Mouse (Mus musculus) megakaryocyte-erythroid progenitor cell, adult 5 weeks (primary cell): ENCODE data around the gene Snx15. TPM values are rescaled to one million over a fixed set of nuclear protein-coding genes. Genes with fewer than 3 reads are reported as not detected.

Experiments
- polyA plus RNA-seq: library from polyadenylated mRNA; stranded (reverse); fragments of >175 nt; gene quantifications from 2 replicates; pipeline ENCODE4 v1.2.3, GENCODE M21; 2012

The Snx15 gene
- polyA plus RNA-seq, result 117 and 133 TPM in 2 replicates

DNA sequence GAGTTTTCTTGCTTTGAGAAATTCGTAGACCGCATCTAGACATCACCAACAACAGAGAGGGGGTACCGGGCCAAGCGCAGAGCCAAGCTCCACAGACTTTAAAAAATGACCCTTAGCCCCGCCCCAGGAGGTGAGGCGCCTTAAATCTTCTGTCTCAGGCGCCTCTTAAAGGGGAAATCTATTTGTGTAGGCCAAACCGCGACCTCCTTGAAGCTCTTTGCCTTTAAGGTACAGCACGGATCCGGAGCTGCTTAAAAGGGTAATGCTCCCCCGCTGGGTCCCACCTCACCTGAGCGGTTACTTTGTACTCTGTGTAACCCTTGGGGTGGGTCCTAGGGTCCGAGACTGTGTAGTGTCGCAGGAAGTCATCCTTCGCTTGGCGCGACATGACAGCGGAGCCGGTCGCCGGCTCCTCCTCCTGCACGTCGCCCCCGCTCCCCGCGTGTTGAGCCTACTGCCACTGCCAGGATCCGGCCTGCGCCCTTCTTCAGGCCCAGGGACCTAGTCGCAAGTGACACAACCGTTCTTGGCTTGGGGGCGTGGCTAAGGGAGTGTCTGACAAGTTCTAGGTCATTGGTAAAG, at the start of gene Snx15:
TSS of gene Snx15 (minus strand) at position 545 of the 582 bp plus-strand sequence.

DNA sequence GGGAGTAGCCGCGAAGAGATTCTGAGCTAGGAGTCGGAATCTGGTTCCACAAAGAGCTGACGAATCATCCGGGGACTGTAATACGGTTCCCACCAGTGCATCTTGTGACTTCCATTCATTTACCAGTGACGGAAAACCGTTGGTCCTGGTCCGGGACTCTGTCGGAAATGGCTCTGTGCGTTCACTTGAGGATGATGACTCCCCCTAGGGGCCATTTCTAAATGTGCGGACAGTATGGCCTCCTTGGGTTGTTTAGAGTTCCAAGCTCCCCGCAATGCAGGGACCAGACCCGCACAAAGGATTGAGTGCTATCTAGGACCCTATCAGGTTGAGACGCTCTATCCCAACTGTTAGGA, 13.3 kb upstream of the Snx15 start, which contains the start of gene Arl2:
TSS of gene Arl2 (minus strand) at position 155 of the 356 bp plus-strand sequence.

DNA sequence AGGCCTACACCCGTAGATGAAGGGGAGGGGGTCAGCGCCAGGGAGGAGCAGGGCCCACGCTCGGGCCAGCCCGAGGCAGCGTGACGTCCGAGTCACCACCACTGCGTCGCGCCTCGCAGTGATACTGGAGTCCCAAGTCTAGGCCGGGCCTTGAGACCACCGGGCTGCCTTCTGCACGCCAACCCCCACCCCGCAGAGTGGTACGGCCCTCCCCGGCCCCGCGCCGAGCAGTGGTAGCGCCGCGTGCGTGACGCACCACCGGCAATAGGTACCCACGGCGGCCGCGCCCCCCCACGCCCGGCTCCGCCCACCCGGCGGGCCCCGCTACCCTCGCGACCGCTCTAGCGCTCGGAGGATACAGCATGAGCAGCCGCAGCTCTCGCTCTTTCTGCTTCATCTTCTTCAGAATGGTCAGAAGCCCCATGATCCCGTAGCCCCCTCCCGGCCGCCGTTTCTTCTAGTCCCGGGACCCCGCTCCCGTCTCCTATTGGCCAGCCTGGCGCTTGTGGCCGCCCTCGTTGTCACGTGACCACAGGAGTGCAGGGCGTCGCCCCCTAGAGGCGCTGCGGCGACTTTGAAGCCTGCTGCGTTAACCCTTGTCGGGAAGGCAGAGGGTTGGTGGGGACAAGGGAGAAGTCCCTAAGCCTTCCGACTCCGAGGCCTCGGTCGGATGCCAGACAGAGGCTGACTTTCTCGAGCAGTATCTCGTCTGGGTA, 12.7 kb upstream of the Snx15 start, which contains the start of gene Batf2:
TSS of gene Batf2 (plus strand) at position 306 of the 716 bp plus-strand sequence.

DNA sequence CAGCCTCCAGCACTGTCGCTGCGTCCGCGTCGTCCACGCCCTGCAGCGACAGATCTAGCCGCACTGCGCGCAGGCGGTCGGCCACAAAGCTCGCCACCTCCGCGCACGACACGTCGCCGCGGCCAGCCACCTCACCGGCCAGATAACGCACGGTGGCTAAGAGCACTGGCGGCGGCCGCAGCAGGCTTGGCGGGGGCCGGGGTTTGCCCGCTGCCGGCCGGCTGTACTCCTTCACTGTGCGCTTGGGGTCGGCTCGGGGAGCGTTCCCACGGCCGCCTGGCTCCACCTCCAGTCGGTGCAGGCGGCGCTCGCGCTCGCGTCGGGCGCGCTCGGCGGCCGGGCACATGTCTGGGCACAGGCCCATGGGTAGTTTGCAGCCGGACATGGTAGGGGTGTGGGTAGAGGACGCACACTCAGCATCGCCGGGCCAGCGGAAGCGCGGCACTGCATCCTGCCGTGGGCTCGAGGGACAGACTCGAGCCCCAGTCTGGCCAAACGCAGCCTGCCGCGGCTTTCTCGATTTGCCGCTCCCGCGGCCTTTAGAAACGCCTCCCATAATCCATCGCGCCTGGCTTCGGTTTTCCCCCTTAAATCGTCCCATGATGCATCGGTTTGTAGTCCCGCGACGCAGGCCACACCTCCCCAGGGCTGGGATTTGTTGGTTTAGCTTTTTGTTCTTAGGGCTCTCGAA, 10.0 kb downstream of the Snx15 start, which contains the start of gene Sac3d1:
TSS of gene Sac3d1 (minus strand) at position 665 of the 691 bp plus-strand sequence.

DNA sequence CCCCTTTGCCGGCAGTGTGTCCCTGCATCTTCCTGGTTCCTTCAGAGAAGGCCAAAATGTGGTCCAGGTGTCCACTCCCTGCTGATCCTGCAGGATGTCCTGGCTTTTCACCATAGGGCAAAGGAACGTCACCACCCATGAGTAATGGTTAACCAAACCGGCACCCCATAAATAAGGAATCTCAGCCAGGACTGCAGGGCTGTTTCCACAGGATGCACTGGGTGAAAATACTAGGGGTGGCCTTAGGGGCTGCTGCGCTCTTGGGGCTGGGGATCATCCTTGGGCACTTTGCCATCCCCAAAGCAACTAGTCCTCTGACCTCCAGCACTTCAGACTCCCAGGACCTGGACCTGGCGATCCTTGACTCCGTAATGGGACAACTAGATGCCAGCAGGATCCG, 22.5 kb downstream of the Snx15 start, which contains the start of gene Naaladl1:
TSS of gene Naaladl1 (plus strand) at position 197 of the 400 bp plus-strand sequence.

DNA sequence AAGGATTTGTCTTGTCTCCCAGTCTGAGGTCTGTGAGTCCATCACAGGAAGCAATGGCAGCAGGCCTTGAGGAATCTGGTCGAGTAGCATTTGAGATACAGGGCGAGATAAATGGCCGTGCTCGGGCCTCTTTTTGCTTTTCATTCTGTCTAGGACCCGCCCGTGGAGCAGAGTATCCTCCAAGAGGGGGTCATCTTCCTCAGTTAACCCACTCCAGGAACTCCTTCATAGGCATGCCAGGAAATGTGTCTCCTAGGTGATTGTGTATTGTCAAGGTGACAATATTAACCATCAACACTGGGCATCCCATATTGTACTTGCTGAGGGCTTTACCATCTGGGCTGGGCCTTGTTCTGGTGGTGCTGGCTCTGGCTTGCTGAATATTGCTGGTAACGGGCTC, 34.0 kb downstream of the Snx15 start, which contains the start of gene AC131692.1:
TSS of gene AC131692.1 (plus strand) at position 301 of the 400 bp plus-strand sequence.

DNA sequence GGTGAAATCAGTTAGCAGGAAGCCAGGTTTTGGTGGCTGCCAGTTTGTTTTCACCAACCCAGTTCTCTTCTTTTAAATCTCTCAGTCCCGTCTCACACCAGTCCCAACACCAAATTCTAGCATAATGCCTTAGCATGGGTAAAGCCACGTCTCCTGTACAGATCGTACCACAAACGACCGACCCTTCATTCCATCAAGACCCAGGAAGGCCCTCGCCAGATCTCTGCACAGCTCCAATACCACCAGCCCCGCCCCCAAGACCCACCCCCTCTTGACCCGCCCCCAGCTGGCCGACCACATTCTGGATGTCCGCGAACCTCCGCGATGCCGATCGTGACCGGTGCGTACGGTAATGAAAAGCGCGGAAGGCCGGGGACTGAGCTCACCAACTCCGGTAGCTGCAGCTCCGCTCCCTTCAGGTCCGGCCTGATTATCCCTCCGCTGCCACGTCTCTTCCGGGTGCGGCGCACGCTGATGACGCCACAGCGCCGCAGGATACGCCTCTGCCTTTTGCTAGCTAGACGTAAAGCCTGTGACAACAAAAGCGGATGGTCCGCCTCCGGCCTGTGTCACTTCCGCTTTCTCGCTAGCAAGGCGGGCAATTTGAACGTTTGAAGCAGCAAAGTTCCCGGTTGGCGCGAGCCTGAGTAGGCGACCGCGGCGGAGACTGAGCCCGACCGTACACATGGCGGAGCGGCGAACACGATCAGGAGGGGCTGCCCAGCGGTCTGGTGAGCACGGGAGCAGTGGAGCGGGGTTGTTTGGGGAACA, 43.4 kb downstream of the Snx15 start, which contains the start of the genes Zfpl1 and Cdca5:
TSS of gene Zfpl1 (minus strand) at position 479 of the 771 bp plus-strand sequence.
TSS of gene Cdca5 (plus strand) at position 506 of the 771 bp plus-strand sequence.

DNA sequence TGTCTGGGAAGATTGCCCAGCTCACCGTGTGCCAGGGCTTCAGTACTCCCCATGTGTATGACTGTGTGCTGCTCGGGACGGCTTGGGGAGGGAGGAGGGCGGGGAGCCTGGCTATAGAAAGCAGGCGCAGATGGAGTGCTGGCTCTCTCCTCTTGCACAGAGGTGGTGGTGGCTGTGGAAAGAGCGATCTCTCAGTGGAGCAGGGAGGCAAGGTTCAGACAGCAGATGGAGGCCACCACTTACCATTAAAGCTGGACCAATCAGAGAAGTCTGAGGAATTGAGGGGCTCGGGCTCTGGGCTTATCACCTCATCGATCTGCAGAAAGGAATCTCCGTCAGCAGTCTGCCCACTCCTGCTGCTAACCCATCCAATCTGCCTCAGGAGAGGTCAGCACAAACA, 45.9 kb downstream of the Snx15 start, which contains the start of gene Gm28374:
TSS of gene Gm28374 (minus strand) at position 101 of the 400 bp plus-strand sequence.

DNA sequence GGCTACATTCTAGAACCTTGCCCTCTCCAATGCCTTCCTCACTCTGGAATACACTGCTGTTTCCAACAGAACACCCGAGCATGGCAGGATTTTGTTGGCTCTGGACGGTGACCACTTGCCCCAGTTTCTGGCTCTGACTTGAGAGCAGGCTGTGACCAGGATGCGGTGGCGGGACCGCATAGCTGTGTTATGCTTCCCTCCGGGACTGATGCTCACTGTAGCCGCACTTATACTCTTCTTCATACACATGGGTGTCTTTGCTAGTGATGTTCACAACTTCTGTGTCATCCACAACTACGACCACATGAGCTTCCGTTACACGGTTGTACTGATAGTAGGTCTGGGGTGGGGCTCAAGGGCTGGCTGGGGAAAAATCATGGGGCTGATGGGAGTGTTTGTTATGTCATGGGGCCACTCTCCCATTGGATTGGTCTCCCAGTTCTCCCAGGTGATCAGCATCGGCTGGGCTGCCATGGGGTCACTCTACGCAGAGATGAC, 48.1 kb downstream of the Snx15 start, which contains the start of gene Tmem262:
TSS of gene Tmem262 (plus strand) at position 51 of the 498 bp plus-strand sequence.

DNA sequence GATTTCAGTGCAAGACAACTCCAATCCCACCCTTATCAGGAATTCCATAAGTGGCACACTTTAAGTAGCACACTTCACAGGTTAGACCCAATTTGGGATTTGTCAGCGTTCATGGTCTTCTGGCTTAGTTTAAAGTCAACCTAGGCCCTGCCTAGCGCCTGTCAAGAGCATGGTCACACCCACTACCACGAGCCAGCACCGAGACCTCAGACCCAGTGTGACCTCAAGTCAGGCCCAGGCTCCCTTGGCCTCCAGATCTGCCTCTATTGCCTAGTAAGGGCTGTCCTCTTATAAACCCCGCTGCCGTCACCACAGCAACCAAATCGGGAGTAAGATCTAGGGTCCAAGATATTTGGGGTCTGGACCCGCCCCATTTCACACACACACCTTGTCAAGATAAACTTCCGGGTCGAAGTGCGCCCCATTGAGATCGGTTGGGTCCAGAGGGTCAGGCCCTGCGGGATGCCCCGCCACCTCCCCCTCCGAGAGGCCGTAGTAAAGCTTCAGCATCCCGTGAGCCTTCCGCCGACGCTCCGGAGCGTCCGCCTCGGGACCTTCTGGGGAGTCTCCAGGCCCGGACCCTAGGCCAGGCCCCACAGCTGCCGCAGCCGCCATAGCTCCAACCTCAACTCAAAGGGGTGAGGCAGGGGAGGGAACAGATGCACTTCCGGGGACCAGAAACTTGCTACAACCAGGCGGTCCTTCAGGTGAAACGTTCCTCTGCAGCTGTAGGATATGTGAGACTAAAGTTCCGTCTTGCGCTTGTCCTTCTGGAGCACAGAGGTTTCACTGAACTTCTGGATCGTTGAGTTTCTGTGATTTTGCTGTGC, 51.3 kb downstream of the Snx15 start, which contains the start of gene Vps51:
TSS of gene Vps51 (minus strand) at position 668 of the 830 bp plus-strand sequence.

Other genes with a start within 250 kb of the Snx15 start
- gene Tigd3, start 234.2 kb downstream of the Snx15 start, polyA plus RNA-seq, result 0.84 and 1.3 TPM in 2 replicates
- 48.2 and 61.9 TPM in 2 replicates for gene Dpf2, start 215.3 kb downstream of the Snx15 start, polyA plus RNA-seq
- 0.10 and 0.20 TPM in 2 replicates for gene Cdc42ep2, start 203.5 kb downstream of the Snx15 start, polyA plus RNA-seq
- 41.2 and 48.3 TPM in 2 replicates for gene Pola2, start 164.1 kb downstream of the Snx15 start, polyA plus RNA-seq
- not detected in 2 replicates for gene Slc22a20, start 142.2 kb downstream of the Snx15 start, polyA plus RNA-seq
- 105 and 106 TPM in 2 replicates for gene Capn1, start 112.4 kb downstream of the Snx15 start, polyA plus RNA-seq
- 167 and 179 TPM in 2 replicates for gene Syvn1, start 81.7 kb downstream of the Snx15 start, polyA plus RNA-seq
- gene Mrpl49, start 70.5 kb downstream of the Snx15 start, polyA plus RNA-seq, result 22.3 and 22.4 TPM in 2 replicates
- gene Fau, start 70.5 kb downstream of the Snx15 start, polyA plus RNA-seq, result 4,552 and 5,111 TPM in 2 replicates
- 62.2 and 69.2 TPM in 2 replicates for gene Znhit2, start 67.1 kb downstream of the Snx15 start, polyA plus RNA-seq
- 10.4 and 10.7 TPM in 2 replicates for gene Tm7sf2, start 59.9 kb downstream of the Snx15 start, polyA plus RNA-seq
- gene Vps51, start 51.1 kb downstream of the Snx15 start, polyA plus RNA-seq, result 42.3 and 58.6 TPM in 2 replicates
- not detected in 2 replicates for gene Tmem262, start 48.3 kb downstream of the Snx15 start, polyA plus RNA-seq
- gene Gm28374, start 46.0 kb downstream of the Snx15 start, polyA plus RNA-seq, result 0.47 and 1.4 TPM in 2 replicates
- 69.2 and 77.1 TPM in 2 replicates for gene Zfpl1, start 43.3 kb downstream of the Snx15 start, polyA plus RNA-seq
- 10.9 and 13.6 TPM in 2 replicates for gene Cdca5, start 43.3 kb downstream of the Snx15 start, polyA plus RNA-seq
- 2.3 and 3.3 TPM in 2 replicates for gene AC131692.1, start 33.9 kb downstream of the Snx15 start, polyA plus RNA-seq
- gene Naaladl1, start 22.5 kb downstream of the Snx15 start, polyA plus RNA-seq, result 0.07 and 0.37 TPM in 2 replicates
- 57.7 and 61.3 TPM in 2 replicates for gene Sac3d1, start 9.7 kb downstream of the Snx15 start, polyA plus RNA-seq
- 0.92 and 1.5 TPM in 2 replicates for gene Batf2, start 12.7 kb upstream of the Snx15 start, polyA plus RNA-seq
- 54.7 and 67.6 TPM in 2 replicates for gene Arl2, start 13.2 kb upstream of the Snx15 start, polyA plus RNA-seq
- gene Majin, start 56.1 kb upstream of the Snx15 start, polyA plus RNA-seq, result not detected in 2 replicates
- gene Gpha2, start 98.1 kb upstream of the Snx15 start, polyA plus RNA-seq, result not detected in 2 replicates
- 17.7 and 17.9 TPM in 2 replicates for gene Ppp2r5b, start 107.6 kb upstream of the Snx15 start, polyA plus RNA-seq
- 78.6 and 105 TPM in 2 replicates for gene Atg2a, start 113.4 kb upstream of the Snx15 start, polyA plus RNA-seq
- gene Ehd1, start 148.4 kb upstream of the Snx15 start, polyA plus RNA-seq, result 158 and 171 TPM in 2 replicates
- 17.3 and 21.8 TPM in 2 replicates for gene Cdc42bpg, start 178.2 kb upstream of the Snx15 start, polyA plus RNA-seq
- 113 and 132 TPM in 2 replicates for gene Men1, start 206.7 kb upstream of the Snx15 start, polyA plus RNA-seq
- 122 and 145 TPM in 2 replicates for gene Map4k2, start 212.8 kb upstream of the Snx15 start, polyA plus RNA-seq
- 1,917 and 2,290 TPM in 2 replicates for gene Sf1, start 235.4 kb upstream of the Snx15 start, polyA plus RNA-seq